Mouse (Mus musculus) inflammation-experienced regulatory T-cells, adult 6 months (primary cell): ENCODE results near the gene Atp5g3. TPM values are rescaled to one million over a fixed set of nuclear protein-coding genes. Genes with fewer than 3 reads are reported as not detected.

Experiments used
- ATAC-seq: one replicate; pipeline ENCODE4 v1.8.0; 2017
- polyA plus RNA-seq, 3 experiments: library from polyadenylated mRNA; unstranded; fragments of 100-300 nt; shearing (Covaris generic); gene quantifications; one replicate each; pipeline ENCODE4 v1.2.1; 2017

The Atp5g3 gene
- polyA plus RNA-seq, 3 experiments from 2014 or later: 353 to 522 (median 373) TPM

GRCm38 (mm10) chr2:73893473-73894270, 17.5 kb downstream of the Atp5g3 start:
- no peak for ATAC-seq

GRCm38 (mm10) chr2:73892464-73893296, 18.4 kb downstream of the Atp5g3 start, which contains the start of gene Atf2:
TSS of gene Atf2 (minus strand) at chr2:73892639.
- peak; percentile 88 for ATAC-seq

DNA sequence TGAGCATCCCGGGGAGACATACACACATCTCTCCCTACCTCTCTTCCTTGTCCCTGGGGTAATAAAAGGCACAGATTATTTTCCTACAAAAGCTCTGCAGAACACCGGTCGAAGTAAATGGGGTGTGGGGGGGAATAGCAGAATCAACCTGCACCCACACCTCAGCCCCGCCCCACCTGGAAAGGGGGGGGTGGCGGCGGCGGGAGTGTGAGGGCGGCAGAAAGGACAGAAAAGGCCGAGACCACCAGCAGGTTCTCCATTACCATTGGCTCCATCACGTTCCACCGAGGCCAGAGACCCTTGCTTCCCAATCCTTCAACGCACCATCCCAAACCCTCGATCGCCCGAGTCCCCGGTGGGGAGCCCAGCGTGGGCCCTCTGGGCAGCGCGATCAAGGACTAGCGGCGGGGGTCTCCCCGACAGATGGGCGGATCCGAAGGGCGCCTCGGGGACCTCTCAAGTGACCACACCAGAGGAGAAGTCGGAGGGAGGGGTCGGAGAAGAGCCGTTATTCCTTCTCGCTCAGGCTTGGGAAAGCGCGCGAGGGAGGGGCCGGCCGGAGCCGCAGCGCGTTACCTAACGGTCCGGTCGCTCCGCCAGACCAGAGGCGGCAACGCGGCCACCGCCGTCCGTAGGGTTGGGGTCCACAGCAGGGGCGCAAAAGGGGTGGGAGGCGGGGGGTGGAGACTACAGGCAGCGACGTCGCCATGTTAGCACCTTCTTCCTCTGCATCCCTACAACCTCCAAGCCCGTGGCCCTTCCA, 19.2 kb downstream of the Atp5g3 start:
- no peak for ATAC-seq

DNA sequence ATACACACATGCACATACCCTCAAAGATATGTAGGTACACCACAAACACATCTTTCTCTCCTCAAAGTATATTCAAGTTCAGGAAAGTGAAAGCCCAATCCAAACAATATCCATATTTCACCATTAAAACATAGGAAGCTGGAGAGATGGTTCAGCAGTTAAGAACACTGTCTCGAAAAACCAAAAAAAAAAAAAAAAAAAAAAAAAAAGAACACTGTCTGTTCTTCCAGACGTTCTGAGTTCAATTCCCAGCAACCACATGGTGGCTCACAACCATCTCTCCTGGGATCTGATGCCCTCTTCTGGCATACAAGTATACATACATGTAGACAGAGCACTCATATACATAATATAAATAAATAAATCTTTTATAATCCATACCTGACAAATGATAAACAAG, 25.1 kb downstream of the Atp5g3 start:
- no peak for ATAC-seq

DNA sequence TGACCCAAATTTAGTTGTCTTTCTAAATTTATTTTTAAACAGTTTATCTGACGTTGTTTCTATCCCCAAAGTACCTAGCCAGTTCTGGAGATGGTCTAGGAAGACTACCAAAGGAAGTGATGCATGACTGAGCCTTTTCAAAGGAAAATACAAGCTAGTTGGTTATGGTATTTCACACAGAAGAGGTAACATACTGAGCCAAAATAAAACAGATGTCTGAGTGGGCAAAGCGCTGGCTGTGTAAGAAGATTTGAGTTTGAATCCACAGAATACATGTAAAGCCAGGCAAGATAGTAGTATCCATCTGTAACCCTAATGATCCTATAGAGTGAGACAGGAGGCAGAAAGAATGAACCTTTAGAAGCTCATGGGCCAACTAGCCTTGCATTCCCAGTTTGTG, 33.2 kb downstream of the Atp5g3 start:
- no peak for ATAC-seq

DNA sequence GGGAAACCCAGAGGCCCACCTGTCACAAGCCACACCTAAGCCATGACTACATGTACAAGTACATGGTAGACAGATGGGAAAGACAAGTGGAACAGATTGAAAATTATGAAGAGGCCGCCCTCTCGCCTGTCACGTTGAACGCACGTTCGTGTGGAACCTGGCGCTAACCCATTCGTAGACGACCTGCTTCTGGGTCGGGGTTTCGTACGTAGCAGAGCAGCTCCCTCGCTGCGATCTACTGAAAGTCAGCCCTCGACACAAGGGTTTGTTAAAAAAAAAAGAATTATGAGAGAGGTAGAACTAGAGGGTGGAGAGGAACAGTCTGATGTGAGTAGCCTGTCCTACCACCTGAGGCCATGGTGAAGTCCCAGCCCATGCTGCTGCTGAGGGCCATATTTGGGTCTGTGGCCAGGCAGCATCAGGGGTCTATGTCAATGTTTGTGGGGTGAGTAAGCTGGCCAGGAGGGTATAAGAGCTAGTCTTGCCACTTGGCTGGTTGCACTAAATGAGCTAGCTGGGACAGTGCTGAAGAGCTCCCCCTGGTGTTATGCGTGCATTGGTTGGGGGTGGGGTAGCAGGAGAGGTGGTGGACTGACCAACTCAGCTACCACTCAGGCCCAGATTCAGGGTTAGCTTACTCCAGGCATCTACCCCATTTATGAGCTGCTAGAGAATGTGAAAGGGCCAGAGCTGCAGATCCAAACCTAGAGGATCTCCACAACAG, 43.2 kb downstream of the Atp5g3 start:
- peak; percentile 50 for ATAC-seq

DNA sequence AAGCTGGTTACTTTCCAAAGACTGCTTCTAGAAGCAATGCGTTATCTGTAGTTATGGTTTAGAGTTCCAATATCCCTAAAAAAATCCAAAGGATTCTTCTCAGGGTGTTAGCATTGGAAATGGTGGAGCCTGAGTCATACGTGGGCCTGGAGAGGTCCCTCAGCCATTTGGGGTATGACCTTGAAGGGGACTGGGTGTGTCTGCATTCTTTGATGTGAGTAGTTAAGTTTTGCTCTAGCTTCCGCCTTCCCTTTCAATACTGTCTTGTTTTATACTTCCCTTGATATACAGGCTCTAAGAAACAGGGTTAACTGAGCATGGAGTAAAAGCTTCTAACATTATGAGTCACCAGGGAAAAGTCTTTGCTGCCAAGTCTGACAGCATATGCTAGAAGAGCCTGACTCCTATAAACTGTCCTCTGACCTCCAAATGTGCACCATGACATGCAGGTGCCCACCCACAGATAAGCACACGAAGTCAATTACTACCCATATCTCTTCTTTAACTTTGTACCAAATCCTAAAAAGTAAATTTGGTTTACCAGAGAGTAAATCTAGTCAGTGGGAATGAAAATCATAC, 51.0 kb downstream of the Atp5g3 start:
- no peak for ATAC-seq

Other genes with a start within 250 kb of the Atp5g3 start
- gene Chn1, start 136.0 kb downstream of the Atp5g3 start, polyA plus RNA-seq: 1 to 10 TPM in 2 of 3 experiments, under 1 TPM in 1; 0.57 to 4.3 (median 2.3) TPM
- 10 to 100 TPM; 57.6 to 91.8 (median 67.1) TPM for gene Atf2, start 18.7 kb downstream of the Atp5g3 start, polyA plus RNA-seq